ENCODE assay signal across 35 mouse cellular contexts in genomic region chrX:113563897-113564296, GRCm38 (mm10).
"Had no signal": no experiment of that assay in that cellular context is flagged by ENCODE, and none has a peak within 500 bp of the region (broad histone marks: within the 10 kb centered on the region; RNA-seq: fewer than 3 reads in every experiment).

No protein-coding gene starts in this region.

- H3K27me3 ChIP-seq: heart, embryonic 12.5 days; heart, embryonic 13.5 days; heart, embryonic 15.5 days; hindbrain, embryonic 12.5 days; hindbrain, embryonic 15.5 days; intestine, embryonic 15.5 days; kidney, embryonic 15.5 days had no signal

- H3K4me3 ChIP-seq: heart, embryonic 10.5 days; heart, embryonic 12.5 days; heart, embryonic 13.5 days; heart, embryonic 15.5 days; hindbrain, embryonic 10.5 days; hindbrain, embryonic 12.5 days; hindbrain, embryonic 15.5 days; intestine, embryonic 15.5 days; kidney, embryonic 15.5 days; layer of hippocampus, adult 2 months; left cerebral cortex, adult 2 months had no signal

- H3K36me3 ChIP-seq: heart, embryonic 10.5 days; heart, embryonic 12.5 days; heart, embryonic 13.5 days; heart, embryonic 15.5 days; hindbrain, embryonic 10.5 days; hindbrain, embryonic 12.5 days; hindbrain, embryonic 15.5 days; intestine, embryonic 15.5 days; kidney, embryonic 15.5 days had no signal

- H3K4me2 ChIP-seq: heart, embryonic 11.5 days; heart, embryonic 12.5 days; heart, embryonic 13.5 days; heart, embryonic 15.5 days; hindbrain, embryonic 12.5 days; hindbrain, embryonic 14.5 days; hindbrain, embryonic 15.5 days; intestine, embryonic 15.5 days; kidney, embryonic 15.5 days had no signal

- H3K9ac ChIP-seq: heart, embryonic 12.5 days; heart, embryonic 13.5 days; heart, embryonic 15.5 days; hindbrain, embryonic 12.5 days; hindbrain, embryonic 14.5 days; hindbrain, embryonic 15.5 days; intestine, embryonic 15.5 days; kidney, embryonic 15.5 days had no signal

- H3K27ac ChIP-seq: heart, embryonic 10.5 days; heart, embryonic 13.5 days; heart, embryonic 15.5 days; hindbrain, embryonic 10.5 days; hindbrain, embryonic 12.5 days; hindbrain, embryonic 14.5 days; hindbrain, embryonic 15.5 days; hindbrain, postnatal 0 days; intestine, embryonic 15.5 days; kidney, embryonic 15.5 days; kidney, postnatal 0 days; layer of hippocampus, adult 2 months; left cerebral cortex, adult 2 months had no signal

- H3K9me3 ChIP-seq: heart, embryonic 10.5 days; heart, embryonic 12.5 days; heart, embryonic 13.5 days; heart, embryonic 15.5 days; hindbrain, embryonic 10.5 days; hindbrain, embryonic 12.5 days; hindbrain, embryonic 15.5 days; intestine, embryonic 15.5 days; kidney, embryonic 15.5 days had no signal

- ATAC-seq: hindbrain, embryonic 16.5 days; hindbrain, postnatal 0 days; inflammation-experienced regulatory T-cells, adult 6 months; intestine, embryonic 15.5 days; intestine, embryonic 16.5 days; intestine, postnatal 0 days had no signal

- H3K4me1 ChIP-seq: heart, embryonic 10.5 days; heart, embryonic 12.5 days; heart, embryonic 13.5 days; heart, embryonic 15.5 days; hindbrain, embryonic 10.5 days; hindbrain, embryonic 12.5 days; hindbrain, embryonic 15.5 days; intestine, embryonic 15.5 days; kidney, embryonic 15.5 days had no signal

- DNase-seq: heart, postnatal 10 days; heart, postnatal 14 days; heart, postnatal 36 days; heart, postnatal 4 days; kidney, adult 11 months; kidney, adult 18-20 months; kidney, adult 2 months; kidney, adult 8-10 months; kidney, adult 9 months; kidney, postnatal 10 days; kidney, postnatal 14 days; kidney, postnatal 25 days; kidney, postnatal 36 days; kidney, postnatal 4 days; layer of hippocampus, adult 9-11 months; layer of hippocampus, postnatal 36 days had no signal
